Mouse (Mus musculus) testis, adult 2 months (tissue): ENCODE results near the gene Fxr2. TPM values are rescaled to one million over a fixed set of nuclear protein-coding genes. Genes with fewer than 3 reads are reported as not detected.

Experiments
- H3K27ac ChIP-seq: fragments of 200-500 bp; 2 replicates; pipeline ENCODE4 v1.5.1; 2012; ENCODE audit warnings: low read depth, low read length; ENCODE audit not compliant: control insufficient read depth, insufficient read depth
- H3K27me3 ChIP-seq: fragments of 200-500 bp; 2 replicates; pipeline ENCODE4 v1.6.1; 2012; ENCODE audit warnings: mild to moderate bottlenecking, low read length, moderate library complexity; ENCODE audit not compliant: control insufficient read depth, insufficient read depth
- H3K36me3 ChIP-seq: fragments of 200-500 bp; 2 replicates; pipeline ENCODE4 v1.6.1; 2012; ENCODE audit warnings: mild to moderate bottlenecking, low read length; ENCODE audit not compliant: control insufficient read depth, insufficient read depth
- H3K4me1 ChIP-seq: fragments of 200-500 bp; 2 replicates; pipeline ENCODE4 v1.6.1; 2012; ENCODE audit warnings: low read length; ENCODE audit not compliant: control insufficient read depth, insufficient read depth
- H3K4me3 ChIP-seq: fragments of 200-500 bp; 2 replicates; pipeline ENCODE4 v1.5.1; 2012; ENCODE audit warnings: low read depth, mild to moderate bottlenecking, low read length, moderate library complexity, mixed read lengths; ENCODE audit not compliant: control insufficient read depth
- CTCF ChIP-seq: fragments of 200-500 bp; IDR thresholded peaks from 2 replicates; pipeline ENCODE4 v1.5.1; 2012; ENCODE audit warnings: low read depth, mild to moderate bottlenecking, inconsistent platforms, low read length, moderate library complexity; ENCODE audit not compliant: control insufficient read depth, insufficient read depth, insufficient replicate concordance
- POLR2A ChIP-seq: fragments of 200-500 bp; IDR thresholded peaks from 2 replicates; pipeline ENCODE4 v1.6.1; 2012; ENCODE audit warnings: low read depth, mild to moderate bottlenecking, inconsistent platforms, low read length, moderate library complexity; ENCODE audit not compliant: control insufficient read depth
- polyA plus RNA-seq: library from polyadenylated mRNA; depleted of rRNA; stranded (reverse); fragments of >200 nt; gene quantifications from 2 replicates; pipeline ENCODE4 v1.2.3, GENCODE M21; 2012

Fxr2 gene
- polyA plus RNA-seq, 1 experiment = 63.3 TPM

DNA sequence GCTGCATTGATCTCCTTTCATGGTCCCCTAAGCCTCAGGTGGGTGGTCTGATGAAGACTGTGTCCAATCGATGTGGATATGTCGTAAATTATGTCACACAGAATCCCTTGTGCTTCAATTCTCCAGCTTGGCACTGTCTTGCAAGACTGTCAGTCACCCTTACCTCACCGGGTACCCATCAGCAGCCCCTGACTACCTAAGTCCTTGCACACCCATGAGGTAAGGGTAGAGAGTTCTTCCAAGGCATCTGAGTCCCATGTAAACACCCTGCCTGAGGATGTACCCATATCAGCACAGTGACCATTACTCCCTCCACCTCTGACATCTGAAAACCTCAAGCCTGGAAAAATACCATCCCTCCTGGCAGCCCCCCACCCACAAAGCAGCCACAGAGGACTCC lies 28.4 kb upstream of the Fxr2 start:
- Histone ChIP-seq H3K4me3 (no peak overlapping the region; the same call in 1 of the 2 replicates), H3K27ac (no peak overlapping the region), H3K4me1 (peaks cover 20% of the 10 kb centered on the region), H3K36me3 (no peaks in the 10 kb centered on the region), H3K27me3 (no peaks in the 10 kb centered on the region)
- TF ChIP-seq POLR2A = no peak
- no peak for TF ChIP-seq CTCF

DNA sequence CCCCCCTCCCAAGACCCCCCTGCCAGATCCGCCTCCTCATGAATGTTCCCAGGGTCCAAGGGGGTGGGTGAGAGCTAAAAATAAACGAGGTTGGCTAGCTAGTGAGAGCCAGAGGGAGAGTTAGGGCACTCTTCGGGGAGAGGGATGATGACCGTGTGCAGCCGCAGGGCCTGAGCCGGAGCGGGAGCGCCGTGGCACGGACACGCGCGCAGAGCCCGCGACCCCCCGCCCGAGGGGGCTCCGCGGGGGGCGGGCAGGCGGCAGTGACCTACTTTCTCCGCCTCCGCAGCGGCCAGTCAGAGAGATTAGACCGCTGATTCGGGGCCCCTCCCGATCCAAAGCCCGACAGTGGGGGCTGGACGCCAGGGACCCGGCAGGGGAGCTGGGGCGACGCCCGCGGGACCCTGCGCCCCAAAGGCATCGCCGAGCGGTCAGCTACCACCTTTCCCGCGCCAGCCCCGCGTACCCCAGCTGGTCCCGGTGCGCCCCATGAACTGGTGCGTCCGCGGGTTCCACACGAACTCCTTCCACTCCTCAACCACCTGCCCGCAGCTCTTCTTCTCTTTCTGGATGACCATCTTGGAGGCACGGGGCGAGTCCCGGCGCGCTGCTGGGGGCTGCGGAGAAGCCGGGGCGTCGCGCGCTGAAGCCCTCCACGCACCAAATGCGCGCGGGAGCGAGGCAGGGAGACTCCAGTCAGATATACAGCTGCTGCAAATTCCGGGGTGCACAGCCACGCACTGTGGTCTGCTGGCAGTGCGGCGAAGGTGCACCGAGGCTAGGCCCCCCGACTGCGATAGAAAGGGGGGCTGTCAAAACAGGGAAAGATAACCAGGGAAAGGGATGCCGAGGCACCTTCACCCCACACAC lies 27.8 kb upstream of the Fxr2 start:
- Histone ChIP-seq H3K4me3 (peak overlapping the region; percentile 77), H3K27ac (peak overlapping the region; percentile 54), H3K4me1 (peaks cover 19% of the 10 kb centered on the region), H3K27me3 (no peaks in the 10 kb centered on the region), H3K36me3 (no peaks in the 10 kb centered on the region)
- no peak for TF ChIP-seq POLR2A
- no peak for TF ChIP-seq CTCF

DNA sequence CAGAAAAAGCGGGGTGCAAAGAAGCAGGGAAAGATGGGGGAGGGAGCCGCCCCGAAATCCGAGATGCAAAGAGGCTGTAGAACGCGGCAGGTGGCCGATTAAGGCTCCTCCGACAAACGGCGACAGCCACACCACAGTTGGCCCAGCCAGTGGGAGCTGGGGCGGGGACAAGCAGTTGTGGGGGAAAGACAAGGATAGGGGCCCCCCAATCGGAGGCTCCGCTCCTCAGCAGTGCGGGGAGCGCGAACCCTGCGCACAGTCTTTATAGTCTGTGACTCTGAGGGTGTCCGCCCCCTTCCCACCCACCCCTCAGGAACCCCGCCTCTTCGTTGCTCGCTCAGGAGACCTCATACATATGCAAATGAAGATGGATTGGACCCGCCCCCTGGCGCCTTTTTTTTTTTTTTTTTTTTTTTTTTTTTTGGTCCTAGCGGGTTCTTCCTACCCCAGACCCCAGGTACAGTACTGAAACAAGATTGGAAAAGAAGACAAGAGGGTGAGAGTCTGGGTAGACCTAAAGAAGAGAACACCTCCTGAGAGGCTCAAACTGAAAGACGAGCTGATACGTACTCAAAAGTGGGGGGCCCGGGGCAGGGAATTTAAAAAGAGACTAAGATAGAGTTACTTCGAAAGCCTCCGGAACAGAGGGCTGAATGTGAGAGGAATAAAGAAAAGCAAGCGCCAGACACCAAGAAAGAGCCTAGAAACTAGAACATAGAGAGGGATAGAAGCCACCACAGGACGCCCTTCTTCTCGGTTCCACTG lies 26.9 kb upstream of the Fxr2 start, which contains the start of gene Atp1b2:
Gene Atp1b2 (minus strand): TSS at position 217 of the 765 bp plus-strand sequence.
- Histone ChIP-seq H3K4me3 (peak within 1 kb of the TSS; percentile 77), H3K27ac (peak within 1 kb of the TSS; percentile 54), H3K27me3 (no peaks in the 10 kb centered on the region), H3K4me1 (peaks cover 15% of the 10 kb centered on the region), H3K36me3 (no peaks in the 10 kb centered on the region)
- TF ChIP-seq POLR2A (peak; percentile 79), CTCF (no peak)

DNA sequence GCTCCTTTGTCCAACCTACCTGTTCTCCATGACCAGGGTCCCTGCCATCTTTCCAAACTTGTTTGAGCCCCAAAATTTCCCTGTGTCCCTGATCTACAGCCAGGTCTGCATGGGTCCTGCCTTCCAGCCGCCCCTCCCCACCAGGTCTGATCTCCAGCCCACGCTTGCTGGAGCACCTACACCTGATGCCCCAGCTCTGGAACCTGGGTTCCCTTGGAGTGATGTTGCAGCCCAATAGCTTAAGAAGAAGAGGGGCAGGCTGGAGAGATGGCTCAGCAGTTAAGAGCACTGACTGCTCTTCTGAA lies 26.3 kb upstream of the Fxr2 start:
- Histone ChIP-seq H3K4me1 (peaks cover 15% of the 10 kb centered on the region), H3K36me3 (no peaks in the 10 kb centered on the region), H3K4me3 (no peak overlapping the region), H3K27ac (no peak overlapping the region), H3K27me3 (no peaks in the 10 kb centered on the region)
- TF ChIP-seq POLR2A (no peak), CTCF (no peak)

DNA sequence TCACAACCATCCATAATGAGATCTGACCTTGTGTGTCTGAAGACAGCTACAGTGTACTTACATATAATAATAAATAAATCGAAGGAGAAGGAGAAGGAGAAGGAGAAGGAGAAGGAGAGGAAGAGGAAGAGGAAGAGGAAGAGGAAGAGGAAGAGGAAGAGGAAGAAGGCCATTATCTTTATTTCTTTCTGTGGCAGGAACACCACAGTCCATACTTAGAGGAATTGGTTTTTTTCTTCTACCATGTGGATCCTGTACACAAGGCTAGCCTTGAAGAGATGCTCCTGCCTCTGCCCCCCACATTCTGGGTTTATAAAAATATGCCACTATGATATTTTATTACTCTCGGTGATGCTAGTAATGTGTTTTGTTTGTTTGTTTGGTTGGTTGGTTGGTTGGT lies 26.0 kb upstream of the Fxr2 start:
- TF ChIP-seq POLR2A (no peak), CTCF (no peak)
- Histone ChIP-seq H3K27me3 (no peaks in the 10 kb centered on the region), H3K4me3 (no peak overlapping the region)

DNA sequence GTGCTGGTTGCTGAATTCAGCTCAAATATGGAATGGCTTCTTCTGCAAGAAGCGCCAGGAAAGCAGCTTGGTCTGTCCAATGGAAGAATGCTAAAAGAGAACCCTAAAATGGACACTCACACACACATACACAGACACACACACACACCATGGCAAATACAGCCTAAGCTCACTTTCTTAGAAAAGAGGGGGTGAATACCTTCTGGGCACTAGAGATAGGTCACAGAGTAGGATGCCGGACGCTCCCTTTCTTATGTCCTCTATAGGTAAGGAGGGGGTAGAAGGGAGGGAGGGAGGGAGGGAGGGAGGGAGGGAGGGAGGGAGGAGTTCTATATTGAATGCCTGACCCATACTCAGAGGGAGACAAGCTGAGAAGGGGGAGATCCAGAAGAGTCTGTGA lies 24.3 kb upstream of the Fxr2 start:
- Histone ChIP-seq H3K4me3 (no peak overlapping the region), H3K36me3 (no peaks in the 10 kb centered on the region), H3K27me3 (no peaks in the 10 kb centered on the region), H3K4me1 (peaks cover 19% of the 10 kb centered on the region), H3K27ac (no peak overlapping the region)
- TF ChIP-seq POLR2A (no peak), CTCF (no peak)

More for the DNA sequence above, 26.0 kb upstream of the Fxr2 start:
- Histone ChIP-seq H3K36me3 (no peaks in the 10 kb centered on the region), H3K27ac (no peak overlapping the region), H3K4me1 (peaks cover 15% of the 10 kb centered on the region)

DNA sequence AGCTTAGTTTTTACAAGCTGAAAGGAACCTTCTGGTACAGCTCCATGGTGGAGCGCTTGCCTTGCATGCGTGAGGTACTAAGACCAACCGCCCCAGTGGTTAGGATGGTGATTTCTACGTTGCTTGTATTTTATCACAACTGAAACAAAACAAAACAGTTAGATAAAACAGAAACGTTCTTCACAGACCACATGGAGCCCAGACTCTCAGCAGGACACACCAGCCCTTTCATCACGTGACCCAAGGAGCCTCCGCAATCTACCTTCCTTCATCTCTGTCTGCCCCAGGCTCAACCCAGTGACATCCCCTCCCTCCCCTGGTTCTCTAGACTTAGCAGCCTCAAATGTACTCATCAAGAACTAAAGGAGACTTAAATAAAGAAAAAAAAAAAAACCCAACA lies 23.4 kb upstream of the Fxr2 start:
- H3K4me3 ChIP-seq = no peak overlapping the region
- H3K27me3 ChIP-seq = no peaks in the 10 kb centered on the region
- peaks cover 25% of the 10 kb centered on the region for H3K4me1 ChIP-seq
- no peak for TF ChIP-seq CTCF
- TF ChIP-seq POLR2A = no peak
- no peak overlapping the region for H3K27ac ChIP-seq
- H3K36me3 ChIP-seq = no peaks in the 10 kb centered on the region
